Mouse (Mus musculus) kidney, postnatal 25 days (tissue): ENCODE results near the gene Fblim1.

Source experiments
- DNase-seq, 2 experiments: peaks; one replicate each; pipeline ENCODE4 v3.0.0; 2021; ENCODE audit warnings: mixed read lengths in 2 of 2

Gene Fblim1

GRCm38 (mm10) chr4:141538408-141539212 is 67.3 kb downstream of the Fblim1 start, which contains the start of gene Spen:
Gene Spen (minus strand): TSS chr4:141538597.
- DNase-seq: peak; percentile 90 to 97

GRCm38 (mm10) chr4:141537706-141538407 is 68.0 kb downstream of the Fblim1 start:
- peak; percentile 51 to 68 for DNase-seq

- DNase-seq: no peak
Measured at GRCm38 (mm10) chr4:141537226-141537610, 68.7 kb downstream of the Fblim1 start.

- peak; percentile 66 to 85 for DNase-seq
Measured at GRCm38 (mm10) chr4:141536291-141537225, 69.3 kb downstream of the Fblim1 start.

GRCm38 (mm10) chr4:141534947-141535680 is 70.8 kb downstream of the Fblim1 start:
- DNase-seq: peak; percentile 61 to 79

GRCm38 (mm10) chr4:141530979-141531378 is 74.9 kb downstream of the Fblim1 start:
- no peak for DNase-seq

- no peak for DNase-seq
Measured at GRCm38 (mm10) chr4:141528938-141529337, 77.0 kb downstream of the Fblim1 start.

GRCm38 (mm10) chr4:141526936-141527650 is 78.8 kb downstream of the Fblim1 start:
- no peak for DNase-seq
